Mouse (Mus musculus) kidney, embryonic 16.5 days (tissue): ENCODE results near the gene Nol10. TPM values are rescaled to one million over a fixed set of nuclear protein-coding genes. Genes with fewer than 3 reads are reported as not detected.

Experiments used
- ATAC-seq: fragments of 200-750 bp; cut with Nextera tagmentation; 2 replicates; pipeline ENCODE4 v1.8.0; 2017; ENCODE audit warnings: moderate TSS enrichment; ENCODE audit not compliant: low FRiP score, low TSS enrichment
- H3K27ac ChIP-seq: fragments of 300-500 bp; sonication (generic); 2 replicates; pipeline ENCODE4 v1.5.1; 2014; ENCODE audit warnings: low read length
- H3K27me3 ChIP-seq: fragments of 300-500 bp; sonication (generic); 2 replicates; pipeline ENCODE4 v1.6.1; 2014; ENCODE audit warnings: low read length, control low read depth, mixed read lengths; ENCODE audit not compliant: insufficient read depth
- H3K36me3 ChIP-seq: fragments of 300-500 bp; sonication (generic); 2 replicates; pipeline ENCODE4 v1.6.1; 2014; ENCODE audit warnings: low read length, control low read depth, mixed read lengths; ENCODE audit not compliant: insufficient read depth
- H3K4me1 ChIP-seq: fragments of 300-500 bp; sonication (generic); 2 replicates; pipeline ENCODE4 v1.6.1; 2014; ENCODE audit warnings: low read length, control low read depth, mixed read lengths; ENCODE audit not compliant: insufficient read depth
- H3K4me2 ChIP-seq: fragments of 300-500 bp; sonication (generic); replicated peaks from 2 replicates; pipeline ENCODE4 v1.6.1; 2014; ENCODE audit warnings: low read depth, low read length
- H3K4me3 ChIP-seq: fragments of 300-500 bp; sonication (generic); 2 replicates; pipeline ENCODE4 v1.5.1; 2014; ENCODE audit warnings: mild to moderate bottlenecking, low read length
- H3K9ac ChIP-seq: fragments of 300-500 bp; sonication (generic); replicated peaks from 2 replicates; pipeline ENCODE4 v1.6.1; 2014; ENCODE audit warnings: low read length
- H3K9me3 ChIP-seq: fragments of 300-500 bp; sonication (generic); 2 replicates; pipeline ENCODE4 v1.6.1; 2016; ENCODE audit warnings: low read length, control low read depth
- WGBS: fragments of 180-500 bp; shearing (Covaris S2); extraction: QIAGEN DNeasy Blood & Tissue Kit; methylation state at CpG from one replicate; pipeline ENCODE4 v1.1.7; 2014; 5-methylcytosine and 5-hydroxymethylcytosine counted together
- polyA plus RNA-seq: library from polyadenylated mRNA; unstranded; fragments of >200 nt; fragmentation: Nextera tagmentation; extraction: Ambion mirVana; gene quantifications from 2 replicates; pipeline ENCODE4 v1.2.1, GENCODE M21; 2015

Gene Nol10
- polyA plus RNA-seq, 1 experiment from 2014 or later: 24.4 TPM

DNA sequence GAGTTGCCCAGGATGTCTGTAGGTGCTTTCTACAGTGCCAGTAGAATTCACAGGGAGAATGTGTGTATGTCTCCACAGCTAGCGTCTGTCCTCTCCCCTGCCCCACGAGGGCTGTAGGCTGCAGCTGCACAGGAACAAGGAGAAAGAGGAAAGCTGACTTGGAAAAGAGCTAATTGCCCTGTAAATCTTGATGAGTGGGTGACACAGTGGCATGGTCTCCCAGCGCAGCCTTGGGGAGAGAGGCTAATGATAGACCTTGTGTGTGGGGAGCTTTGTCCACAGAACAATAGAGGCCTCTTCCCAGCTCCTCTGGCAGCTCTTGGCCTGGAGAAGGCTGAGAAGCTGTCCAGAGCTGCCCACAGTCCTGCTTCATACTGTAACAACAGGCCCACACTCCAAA is 78.5 kb downstream of the Nol10 start:
- ATAC-seq: no peak
- Histone ChIP-seq H3K9me3 (no peaks in the 10 kb centered on the region), H3K36me3 (peaks cover 32% of the 10 kb centered on the region), H3K9ac (no peak overlapping the region), H3K27ac (no peak overlapping the region), H3K4me3 (no peak overlapping the region), H3K4me1 (no peaks in the 10 kb centered on the region), H3K4me2 (no peak overlapping the region), H3K27me3 (no peaks in the 10 kb centered on the region)
- WGBS: 21% methylated on average over 3 of the region's 3 CpGs

GRCm38 (mm10) chr12:17430578-17430977 is 82.3 kb downstream of the Nol10 start:
- no peak overlapping the region for H3K4me2 ChIP-seq
- H3K4me3 ChIP-seq: no peak overlapping the region
- no peaks in the 10 kb centered on the region for H3K27me3 ChIP-seq
- H3K9me3 ChIP-seq: no peaks in the 10 kb centered on the region
- H3K36me3 ChIP-seq: peaks cover 22% of the 10 kb centered on the region
- no peak for ATAC-seq
- no peaks in the 10 kb centered on the region for H3K4me1 ChIP-seq
- WGBS: 88% methylated on average over 2 of the region's 2 CpGs
- H3K9ac ChIP-seq: no peak overlapping the region
- no peak overlapping the region for H3K27ac ChIP-seq

- H3K27me3 ChIP-seq: no peaks in the 10 kb centered on the region
- no peaks in the 10 kb centered on the region for H3K9me3 ChIP-seq
- no peak overlapping the region for H3K4me3 ChIP-seq
- peaks cover 19% of the 10 kb centered on the region for H3K36me3 ChIP-seq
- ATAC-seq: no peak
- H3K4me2 ChIP-seq: no peak overlapping the region
- H3K27ac ChIP-seq: no peak overlapping the region
- 68% methylated on average over 5 of the region's 5 CpGs for WGBS
- no peak overlapping the region for H3K9ac ChIP-seq
- H3K4me1 ChIP-seq: no peaks in the 10 kb centered on the region
Observed at GRCm38 (mm10) chr12:17431166-17431565, 82.9 kb downstream of the Nol10 start.

GRCm38 (mm10) chr12:17431812-17432332 is 83.6 kb downstream of the Nol10 start:
- H3K4me2 ChIP-seq: no peak overlapping the region
- no peaks in the 10 kb centered on the region for H3K27me3 ChIP-seq
- H3K4me1 ChIP-seq: no peaks in the 10 kb centered on the region
- WGBS: 88% methylated on average over 4 of the region's 4 CpGs
- H3K27ac ChIP-seq: no peak overlapping the region
- ATAC-seq: no peak
- H3K9ac ChIP-seq: no peak overlapping the region
- H3K4me3 ChIP-seq: no peak overlapping the region
- H3K36me3 ChIP-seq: peaks cover 18% of the 10 kb centered on the region
- no peaks in the 10 kb centered on the region for H3K9me3 ChIP-seq

DNA sequence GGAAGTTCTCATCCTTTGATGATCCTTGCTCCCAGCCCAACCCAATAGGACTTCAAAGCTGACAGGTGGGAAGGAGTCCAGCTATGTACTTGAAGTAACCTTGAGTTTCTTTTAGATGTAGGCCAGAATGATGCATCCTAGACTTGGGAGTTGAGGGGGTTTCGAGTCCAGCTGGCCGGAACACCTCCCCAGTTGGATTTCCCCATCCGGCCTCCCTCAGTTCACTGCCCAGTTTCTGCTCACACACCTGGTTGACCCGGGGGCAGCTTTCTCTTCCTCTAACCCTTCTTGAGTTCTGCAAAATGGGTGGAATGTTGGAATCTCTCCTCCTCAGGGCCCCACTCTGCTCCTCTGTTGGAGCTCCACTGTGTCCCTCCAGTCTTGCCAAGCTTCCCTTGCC is 85.5 kb downstream of the Nol10 start:
- no peak overlapping the region for H3K9ac ChIP-seq
- H3K36me3 ChIP-seq: peaks cover 16% of the 10 kb centered on the region
- no peaks in the 10 kb centered on the region for H3K9me3 ChIP-seq
- no peak overlapping the region for H3K4me3 ChIP-seq
- no peak overlapping the region for H3K27ac ChIP-seq
- H3K4me2 ChIP-seq: no peak overlapping the region
- 91% methylated on average over 4 of the region's 4 CpGs for WGBS
- ATAC-seq: no peak
- no peaks in the 10 kb centered on the region for H3K4me1 ChIP-seq
- H3K27me3 ChIP-seq: no peaks in the 10 kb centered on the region

GRCm38 (mm10) chr12:17436471-17436870 is 88.2 kb downstream of the Nol10 start:
- H3K36me3 ChIP-seq: 0 out of 2 replicates have a peak, but pooled peaks cover 5% of the 10 kb centered on the region
- no peak overlapping the region for H3K4me2 ChIP-seq
- ATAC-seq: no peak
- peaks cover 13% of the 10 kb centered on the region for H3K4me1 ChIP-seq
- 87% methylated on average over 2 of the region's 2 CpGs for WGBS
- H3K9ac ChIP-seq: no peak overlapping the region
- H3K27me3 ChIP-seq: no peaks in the 10 kb centered on the region
- no peak overlapping the region for H3K4me3 ChIP-seq
- no peak overlapping the region for H3K27ac ChIP-seq
- no peaks in the 10 kb centered on the region for H3K9me3 ChIP-seq

DNA sequence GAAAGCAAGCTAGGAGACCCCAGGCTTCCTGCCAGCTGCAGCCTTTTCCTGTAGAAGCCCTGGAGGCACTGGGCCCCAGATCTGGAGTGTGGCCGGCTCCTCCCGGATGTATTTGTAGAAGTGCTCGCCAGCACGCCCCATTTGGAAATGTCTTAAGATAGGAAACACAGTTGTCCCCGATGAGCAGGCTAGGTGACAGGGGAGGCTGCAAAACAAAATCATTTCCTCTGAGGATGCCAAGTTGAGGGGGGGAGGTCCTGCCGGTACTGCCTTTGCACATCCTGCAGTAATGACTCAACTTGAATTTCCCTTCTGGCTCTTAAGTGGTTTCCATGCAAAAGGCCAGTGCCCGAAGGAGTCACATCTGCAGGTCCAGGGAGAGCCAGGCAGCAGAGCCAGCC is 92.0 kb downstream of the Nol10 start:
- H3K4me3 ChIP-seq: no peak overlapping the region
- H3K9me3 ChIP-seq: no peaks in the 10 kb centered on the region
- peak; percentile 43 for ATAC-seq

DNA sequence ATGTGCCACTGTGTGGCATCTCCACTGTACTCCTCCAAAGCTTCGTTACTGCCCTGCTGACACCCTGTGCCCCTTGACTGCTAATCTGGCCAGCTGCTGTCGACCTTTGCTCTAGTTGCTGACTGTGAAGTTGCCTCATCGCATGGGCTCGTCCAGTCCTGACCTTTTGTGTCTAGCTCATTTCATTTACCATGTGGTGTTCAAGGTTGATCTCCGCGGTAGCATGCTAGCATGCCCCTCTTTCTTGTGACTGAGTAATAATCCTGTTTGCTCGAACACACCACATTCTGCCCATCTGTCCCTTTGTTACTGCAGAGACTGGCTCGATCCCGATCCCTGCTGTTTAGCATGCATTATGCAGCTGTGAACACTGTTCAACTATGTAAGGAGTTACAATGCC is 93.2 kb downstream of the Nol10 start:
- H3K9ac ChIP-seq: no peak overlapping the region
- ATAC-seq: no peak
- H3K4me2 ChIP-seq: no peak overlapping the region
- H3K27me3 ChIP-seq: no peaks in the 10 kb centered on the region
- H3K4me3 ChIP-seq: no peak overlapping the region
- peaks cover 15% of the 10 kb centered on the region for H3K4me1 ChIP-seq
- no peaks in the 10 kb centered on the region for H3K9me3 ChIP-seq
- no peaks in the 10 kb centered on the region for H3K36me3 ChIP-seq
- H3K27ac ChIP-seq: no peak overlapping the region
- 65% methylated on average over 9 of the region's 9 CpGs for WGBS

More for the DNA sequence above, 92.0 kb downstream of the Nol10 start:
- Histone ChIP-seq H3K36me3 (no peaks in the 10 kb centered on the region), H3K4me2 (no peak overlapping the region), H3K27me3 (no peaks in the 10 kb centered on the region), H3K4me1 (peaks cover 15% of the 10 kb centered on the region), H3K9ac (no peak overlapping the region), H3K27ac (peak overlapping the region; percentile 49)
- 25% methylated on average over 7 of the region's 7 CpGs for WGBS

GRCm38 (mm10) chr12:17444406-17444805 is 96.1 kb downstream of the Nol10 start:
- no peak; the same call in 1 of the 2 replicates for ATAC-seq
- Histone ChIP-seq H3K4me1 (peaks cover 12% of the 10 kb centered on the region), H3K9me3 (no peaks in the 10 kb centered on the region), H3K27me3 (no peaks in the 10 kb centered on the region), H3K4me2 (no peak overlapping the region), H3K36me3 (no peaks in the 10 kb centered on the region), H3K27ac (peak overlapping the region; percentile 17; the same call in 1 of the 2 replicates), H3K9ac (no peak overlapping the region), H3K4me3 (no peak overlapping the region)
- WGBS: 34% methylated on average over 11 of the region's 11 CpGs

- Histone ChIP-seq H3K4me1 (0 out of 2 replicates have a peak, but pooled peaks cover 4% of the 10 kb centered on the region), H3K9ac (no peak overlapping the region), H3K27me3 (no peaks in the 10 kb centered on the region), H3K36me3 (no peaks in the 10 kb centered on the region), H3K9me3 (no peaks in the 10 kb centered on the region), H3K27ac (no peak overlapping the region), H3K4me3 (no peak overlapping the region), H3K4me2 (no peak overlapping the region)
- ATAC-seq: no peak
- WGBS: 91% methylated on average over 7 of the region's 7 CpGs
Observed at GRCm38 (mm10) chr12:17445251-17445650, 97.0 kb downstream of the Nol10 start.
